Mouse (Mus musculus) small intestine, adult 2 months (tissue): ENCODE measurements around the gene Tmem95.

Source experiments
- CTCF ChIP-seq: fragments of 200-500 bp; IDR thresholded peaks from 2 replicates; pipeline ENCODE4 v1.5.1; 2012; ENCODE audit warnings: low read depth, mild to moderate bottlenecking, control low read depth, inconsistent platforms, low read length, moderate library complexity, mixed read lengths; ENCODE audit not compliant: insufficient replicate concordance, insufficient read length; ENCODE audit errors: extremely low read depth
- POLR2A ChIP-seq: fragments of 200-500 bp; IDR thresholded peaks from 2 replicates; pipeline ENCODE4 v1.6.1; 2012; ENCODE audit warnings: low read depth, mild to moderate bottlenecking, control low read depth, inconsistent platforms, low read length, moderate library complexity

DNA sequence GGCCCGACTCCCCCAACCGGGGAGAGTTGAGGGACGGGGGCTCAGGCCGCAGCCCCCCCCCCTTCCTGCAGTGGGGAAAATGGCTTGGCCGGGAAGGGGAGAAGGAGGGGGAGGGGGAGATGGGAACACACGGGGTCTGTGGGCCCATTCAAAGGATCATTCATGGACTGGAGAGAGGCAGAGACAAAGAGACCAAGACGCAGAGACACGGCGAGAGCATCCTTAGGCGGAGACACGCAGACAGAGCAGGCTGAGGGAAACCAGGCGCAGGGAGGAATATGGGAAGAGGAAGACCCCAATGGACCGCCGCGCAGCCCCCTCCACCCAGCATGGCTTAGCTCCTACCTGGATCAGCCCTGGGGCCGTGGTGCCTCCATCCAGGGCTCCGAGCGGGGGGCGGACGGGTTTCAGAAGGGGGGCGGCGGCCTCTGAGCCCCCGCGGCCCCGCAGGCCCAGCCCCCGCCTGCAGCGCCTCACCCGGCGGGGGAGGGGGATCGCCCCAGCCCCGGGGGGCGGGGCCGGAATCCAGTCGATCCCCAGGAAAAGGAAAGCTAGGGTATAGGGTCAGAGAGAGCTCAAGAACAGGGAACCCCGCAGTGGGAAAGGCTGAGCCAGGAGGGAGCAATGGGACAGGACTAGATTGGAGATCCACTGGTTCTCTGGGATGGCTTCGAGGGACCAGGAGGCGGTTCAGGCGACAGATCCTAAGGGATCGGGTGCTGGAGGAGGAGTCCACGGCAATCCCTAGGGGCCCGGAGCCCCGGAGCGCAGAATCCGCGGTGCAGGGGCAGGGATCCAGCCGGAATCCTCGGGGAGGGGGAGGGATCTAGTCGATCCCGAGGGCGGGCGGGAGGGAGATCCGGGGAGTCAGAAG lies 40.9 kb downstream of the Tmem95 start:
- TF ChIP-seq CTCF (no peak), POLR2A (no peak)
